Mouse (Mus musculus): ENCODE results near the gene Ctsf.
"Not testable (repeated sequence)": the region's sequence is repeated elsewhere in the genome, so short reads cannot be mapped to it uniquely, and the experiment has no call there.

The Ctsf gene

DNA sequence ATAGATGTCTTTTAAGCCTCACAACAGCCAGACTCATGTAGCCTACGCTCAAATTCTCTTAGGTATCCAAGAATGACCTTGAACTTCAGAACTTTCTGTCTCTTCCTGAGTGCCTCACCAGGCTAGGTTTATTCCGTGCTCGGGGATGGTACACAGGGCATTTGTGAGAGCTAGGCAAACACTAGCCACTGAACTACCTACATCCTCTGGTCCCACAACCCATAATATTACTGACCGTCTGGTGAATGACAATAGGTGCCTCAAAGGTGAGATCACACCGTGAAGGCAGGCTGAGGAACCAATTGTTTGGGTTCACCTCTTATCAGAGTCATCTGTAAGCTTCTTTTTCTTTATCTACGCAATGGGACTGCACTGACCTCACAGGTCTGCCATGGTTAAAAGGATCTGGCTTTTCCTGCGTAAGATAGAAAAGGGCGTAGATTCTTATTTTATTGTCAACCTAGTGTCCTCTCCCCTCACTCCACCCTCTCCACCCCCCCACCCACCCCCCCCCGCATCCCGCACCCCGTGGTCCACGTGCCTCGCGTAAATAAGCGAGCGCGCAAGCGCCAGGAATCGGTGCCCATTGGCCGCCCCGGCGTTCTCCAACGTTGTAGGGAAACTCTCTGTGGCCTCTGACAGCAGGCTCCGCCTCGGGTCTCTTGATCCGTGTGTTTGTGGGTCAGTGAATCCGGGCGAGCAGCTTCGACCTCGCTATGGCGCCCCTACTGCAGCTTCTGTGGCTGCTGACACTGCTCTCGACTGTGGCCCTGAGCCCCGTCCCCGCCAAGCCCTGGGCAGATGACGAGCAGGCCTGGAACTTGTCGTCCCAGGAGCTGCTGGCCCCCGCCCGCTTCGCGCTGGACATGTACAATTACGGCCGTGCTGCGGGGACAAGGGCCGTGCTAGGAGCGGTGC is at the start of gene Ctsf:
TSS of gene Ctsf (plus strand) at position 579 of the 918 bp plus-strand sequence.
- peak; percentile 88 for DNase-seq (ENCODE audit: low read depth, low spot score)

DNA sequence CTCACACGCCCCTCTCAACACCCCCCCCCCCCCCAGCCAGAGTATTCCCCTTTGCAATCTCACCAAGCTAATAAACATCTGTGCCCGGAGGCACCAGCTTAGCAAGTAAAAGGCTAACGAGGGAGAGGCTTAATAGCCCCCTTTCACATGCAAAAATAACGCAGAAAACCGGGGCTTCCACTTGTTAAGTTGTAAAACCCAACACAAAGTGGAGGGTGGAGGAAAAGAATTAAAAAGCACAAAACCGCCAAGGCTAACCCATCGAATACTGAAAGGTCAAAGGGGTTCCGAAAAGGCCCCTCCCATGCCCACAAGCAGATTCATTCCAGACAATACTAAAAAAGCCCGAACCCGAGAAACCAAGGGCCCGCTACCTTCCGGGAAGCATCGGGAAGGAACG is 44.6 kb upstream of the Ctsf start:
- DNase-seq (ENCODE audit: low read depth, low spot score), result no peak

DNA sequence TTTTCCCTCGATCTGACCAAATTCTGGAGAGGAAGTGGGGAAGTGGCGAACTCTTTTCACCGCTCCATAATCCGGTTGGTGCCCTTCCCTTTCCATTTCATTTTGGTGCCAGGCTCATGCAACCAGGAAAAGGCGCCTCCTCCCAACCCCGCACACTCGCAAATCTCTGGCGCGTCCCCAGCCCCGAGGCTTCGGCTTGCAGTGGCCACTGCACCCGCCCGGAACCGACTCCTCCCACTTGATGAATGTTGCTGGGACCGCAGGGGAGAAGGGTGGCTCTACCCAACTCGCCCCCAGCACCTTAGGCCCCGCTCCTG is 44.2 kb upstream of the Ctsf start:
- no peak for DNase-seq (ENCODE audit: low read depth, low spot score)

DNA sequence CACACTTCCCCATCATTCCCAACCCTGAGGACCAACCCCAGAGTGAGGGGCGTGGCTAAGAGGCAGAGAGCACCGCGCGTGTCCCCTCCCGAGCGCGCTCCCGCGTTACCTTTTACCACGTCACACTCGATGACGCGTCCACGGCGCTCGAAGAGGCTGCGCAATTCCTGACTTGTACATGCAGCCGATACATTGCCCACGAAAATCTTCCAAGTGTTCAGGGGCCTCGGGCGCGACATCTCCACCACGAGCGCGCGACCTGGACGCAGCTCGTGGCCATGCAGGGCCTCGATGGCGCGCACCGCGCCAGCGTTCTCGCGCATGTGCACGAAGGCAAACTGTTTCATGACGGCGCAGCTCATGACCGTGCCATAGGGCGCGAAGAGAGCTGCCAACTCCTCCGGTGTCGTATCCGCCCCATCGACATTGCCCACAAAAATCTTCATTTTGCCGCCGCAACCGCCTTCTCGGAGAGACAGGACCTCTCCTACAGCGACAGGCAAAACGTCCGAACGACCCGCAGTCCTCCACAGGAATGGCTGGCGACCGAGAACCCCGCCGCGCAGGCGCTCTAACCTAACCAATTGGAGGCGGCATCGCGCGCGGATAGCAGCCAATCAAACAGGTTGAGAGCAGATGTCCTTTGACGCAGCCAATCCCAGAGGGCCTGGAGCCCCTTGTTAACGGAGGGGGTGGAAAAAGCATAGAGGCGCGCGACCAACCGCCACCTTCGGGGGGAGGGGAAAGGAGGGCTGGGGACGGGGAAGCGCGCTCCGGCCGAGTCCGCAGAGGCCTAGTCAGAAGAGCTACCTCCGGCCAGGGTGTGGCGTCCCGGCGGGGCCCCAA is 43.6 kb upstream of the Ctsf start, which contains the start of the genes Gm21992 and Rbm14:
TSS of gene Gm21992 (minus strand) at position 550 of the 846 bp plus-strand sequence.
TSS of gene Rbm14 (minus strand) at position 572 of the 846 bp plus-strand sequence.
- DNase-seq (ENCODE audit: low read depth, low spot score), result peak; percentile 99

DNA sequence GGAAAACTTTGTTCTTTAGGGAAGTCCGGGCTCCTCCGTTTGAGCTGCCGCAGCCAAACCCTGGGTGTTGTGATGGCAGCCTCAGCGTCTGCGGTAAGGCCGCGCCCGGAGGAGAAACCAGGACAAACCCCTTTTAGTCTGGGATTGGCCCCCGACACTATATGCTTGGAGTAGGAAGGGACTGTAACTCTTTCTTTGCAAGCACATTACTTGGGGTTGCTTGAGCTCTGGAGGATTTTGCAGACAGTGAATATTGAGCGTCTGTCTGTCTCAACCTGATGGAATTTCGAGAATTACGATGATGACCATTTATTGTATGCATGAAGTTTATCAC is 43.1 kb upstream of the Ctsf start:
- DNase-seq (ENCODE audit: low read depth, low spot score), result no peak

DNA sequence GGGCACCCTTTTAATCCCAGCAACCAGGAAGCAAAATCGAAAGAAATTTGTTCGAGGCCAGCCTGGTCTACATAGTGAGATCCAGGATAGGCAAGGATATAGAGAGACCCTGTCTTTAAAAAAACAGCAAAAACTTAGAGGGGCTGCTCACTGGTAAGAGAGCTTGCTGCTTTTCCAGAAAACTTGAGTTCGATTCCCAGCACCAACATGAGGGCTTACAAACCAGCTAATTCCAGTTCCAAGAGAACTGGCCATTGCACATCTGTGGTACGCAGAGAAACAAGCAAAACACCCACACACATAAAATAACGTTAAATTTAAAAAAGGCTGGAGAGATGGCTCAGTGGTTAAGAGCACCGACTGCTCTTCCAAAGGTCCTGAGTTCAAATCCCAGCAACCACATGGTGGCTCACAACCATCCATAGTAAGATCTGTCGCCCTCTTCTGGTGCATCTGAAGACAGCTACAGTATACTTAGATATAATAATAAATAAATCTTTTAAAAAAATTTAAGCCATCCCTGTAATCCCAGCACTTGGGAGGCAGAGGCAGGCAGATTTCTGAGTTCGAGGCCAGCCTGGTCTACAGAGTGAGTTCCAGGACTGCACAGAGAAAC is 42.5 kb upstream of the Ctsf start:
- not testable (repeated sequence) for DNase-seq (ENCODE audit: low read depth, low spot score)

DNA sequence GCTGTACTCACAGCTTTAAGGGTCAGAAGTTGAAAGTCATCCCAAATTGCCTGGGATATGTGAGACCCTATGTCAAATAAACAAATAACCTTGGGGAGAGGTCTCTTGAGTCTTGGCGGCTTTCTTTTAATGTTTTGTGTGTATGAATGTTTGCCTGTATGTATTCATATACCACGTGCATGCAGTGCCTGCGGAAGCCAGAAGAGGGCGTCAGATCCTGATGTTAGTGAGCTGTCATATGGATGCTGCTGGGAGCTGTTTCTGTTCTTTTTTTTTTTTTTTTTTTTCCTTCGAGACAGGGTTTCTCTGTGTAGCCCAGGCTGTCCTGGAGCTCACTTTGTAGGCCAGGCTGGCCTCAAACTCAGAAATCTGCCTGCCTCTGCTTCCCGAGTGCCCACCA is 41.9 kb upstream of the Ctsf start:
- DNase-seq (ENCODE audit: low read depth, low spot score), result peak; percentile 29

DNA sequence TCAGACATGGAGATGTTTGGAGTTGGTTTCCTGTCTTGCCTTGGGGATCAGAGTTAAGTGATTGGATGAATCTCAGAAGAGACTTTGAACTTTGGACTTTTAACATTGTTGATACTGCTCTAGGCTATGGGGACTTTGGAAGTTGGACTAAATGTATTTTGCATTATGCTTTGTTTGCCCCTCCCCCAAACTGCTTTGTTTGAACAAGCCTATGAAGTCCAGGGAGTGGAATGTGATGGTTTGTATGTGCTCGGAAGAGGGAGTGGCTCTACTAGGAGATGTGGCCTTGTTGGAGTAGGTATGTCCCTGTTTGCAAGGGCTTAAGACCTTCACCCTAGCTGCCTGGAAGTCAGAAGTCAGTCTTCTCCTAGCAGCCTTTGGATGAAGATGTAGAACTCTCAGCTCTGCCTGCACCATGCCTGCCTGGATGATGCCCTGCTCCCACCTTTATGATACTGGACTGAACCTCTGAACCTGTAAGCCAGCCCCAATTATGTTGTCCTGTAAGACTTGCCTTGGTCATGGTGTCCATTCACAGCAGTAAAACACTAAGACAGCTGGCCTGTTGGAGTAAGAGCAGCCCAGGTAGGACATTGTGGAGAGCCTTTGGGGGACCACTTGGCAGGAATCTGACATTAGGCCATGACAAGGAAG is 37.6 kb upstream of the Ctsf start:
- no peak for DNase-seq (ENCODE audit: low read depth, low spot score)

DNA sequence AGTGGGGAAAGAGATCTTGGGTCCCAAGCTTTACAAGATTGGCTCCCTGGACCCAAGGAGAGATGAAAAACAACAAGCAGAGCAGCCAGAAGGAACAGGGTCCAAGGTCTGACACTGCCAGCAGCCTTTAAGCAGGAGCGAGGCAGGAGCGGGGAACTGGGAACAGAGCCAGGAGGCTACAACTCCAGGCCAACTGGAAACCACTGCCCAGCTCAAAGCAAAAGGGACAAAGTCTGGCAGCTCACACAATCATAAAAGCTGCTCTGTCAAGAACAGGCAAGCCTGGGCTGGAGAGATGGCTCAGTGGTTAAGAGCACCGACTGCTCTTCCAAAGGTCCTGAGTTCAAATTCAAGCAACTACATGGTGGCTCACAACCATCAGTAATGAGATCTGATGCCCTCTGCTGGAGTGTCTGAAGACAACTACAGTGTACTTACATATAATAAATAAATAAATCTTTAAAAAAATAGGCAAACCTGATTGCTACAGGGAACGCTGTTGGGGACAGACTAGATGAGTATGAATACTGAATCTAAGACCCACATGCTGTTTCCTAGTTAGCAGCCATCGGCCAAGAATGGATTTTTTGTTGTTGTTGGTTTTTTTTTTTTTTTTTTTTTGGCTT is 34.1 kb upstream of the Ctsf start:
- DNase-seq (ENCODE audit: low read depth, low spot score), result no peak

DNA sequence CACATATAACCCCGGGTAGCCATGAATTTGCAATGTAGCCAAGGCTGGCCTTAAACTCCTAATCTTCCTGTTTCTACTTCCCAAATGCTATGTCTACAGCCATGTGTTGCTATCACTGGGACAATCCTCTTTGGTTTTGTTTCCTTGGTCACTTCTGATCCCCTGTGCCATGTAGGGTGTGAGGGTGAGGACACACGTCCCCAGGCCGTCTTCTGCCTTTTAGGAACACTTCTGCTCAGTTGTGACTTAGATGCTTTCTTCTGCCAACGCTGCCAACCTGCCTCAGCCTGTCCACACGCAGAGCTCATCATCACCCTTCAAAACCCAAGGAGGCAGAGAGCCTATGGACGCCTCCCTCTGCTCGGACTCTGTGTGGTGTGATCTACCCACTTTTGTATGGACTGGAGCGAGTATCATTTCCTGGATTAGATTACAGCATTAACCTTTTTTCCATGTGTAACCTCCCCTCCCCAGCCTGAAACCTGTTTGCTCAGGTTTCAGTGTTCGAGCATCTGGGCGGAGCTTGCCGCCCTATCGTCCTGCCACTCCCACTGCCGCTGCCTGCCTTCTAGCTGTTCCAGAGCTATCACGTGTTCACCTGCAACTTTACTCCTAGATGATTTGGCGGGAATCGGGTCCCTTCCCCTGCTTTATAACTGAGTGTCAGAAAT is 26.4 kb upstream of the Ctsf start:
- DNase-seq (ENCODE audit: low read depth, low spot score), result no peak

DNA sequence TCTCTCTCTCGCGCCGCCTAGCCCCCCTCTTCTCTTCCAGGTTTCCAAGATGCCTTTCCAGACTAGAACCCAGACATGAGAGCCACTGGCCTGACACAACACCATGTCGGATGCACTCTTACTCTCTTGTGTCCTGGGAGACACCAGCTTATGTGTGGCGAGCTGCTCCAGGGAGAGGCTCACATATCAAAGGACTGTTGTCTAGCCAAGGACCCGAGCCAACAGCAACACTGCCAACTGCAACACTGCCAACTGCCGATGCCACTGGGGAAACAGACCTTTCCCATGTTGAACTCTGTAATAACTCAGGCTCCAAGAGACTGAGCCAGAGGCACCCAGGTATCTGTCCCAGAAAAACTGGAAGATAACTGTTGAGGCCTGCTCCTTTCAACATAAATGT is 25.8 kb upstream of the Ctsf start:
- no peak for DNase-seq (ENCODE audit: low read depth, low spot score)

DNA sequence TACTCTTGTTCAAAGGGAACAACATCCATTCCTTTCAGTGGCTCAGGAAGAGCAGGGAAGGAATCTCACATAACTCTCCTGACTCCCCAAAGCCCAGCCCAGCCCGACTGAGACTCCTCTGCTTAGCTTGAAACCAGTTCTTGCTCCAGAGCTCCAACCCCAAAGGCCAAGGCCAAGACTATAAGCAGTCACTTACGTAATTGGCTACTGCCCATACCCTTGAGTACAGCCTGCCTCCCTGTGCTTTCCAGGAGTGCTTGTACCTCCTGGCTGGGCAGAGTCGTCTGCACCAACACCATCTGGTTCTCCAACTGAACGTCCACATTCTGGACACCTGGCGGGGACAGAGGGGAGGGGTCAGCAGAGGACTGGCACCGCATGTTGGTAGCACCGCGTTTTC is 21.0 kb upstream of the Ctsf start:
- DNase-seq (ENCODE audit: low read depth, low spot score), result no peak

DNA sequence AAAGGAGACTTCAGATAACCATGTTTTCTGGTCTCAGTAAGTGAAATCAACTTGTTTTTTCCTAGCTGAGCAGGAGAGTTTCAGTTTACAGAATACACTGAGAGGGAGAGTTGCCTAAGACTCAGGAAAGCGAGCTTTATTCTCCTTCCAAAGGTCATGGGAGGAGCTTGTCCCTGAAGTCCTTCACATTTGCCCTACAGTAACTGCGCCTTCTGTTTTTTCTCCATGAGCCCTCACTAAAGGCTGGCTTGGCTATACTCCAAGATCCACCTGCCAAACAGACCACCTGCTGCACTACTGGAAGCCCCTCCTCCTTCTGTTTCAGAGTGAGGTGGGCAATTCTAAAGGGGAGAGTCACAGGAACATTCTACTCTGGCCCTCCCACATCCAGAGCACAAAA is 18.8 kb upstream of the Ctsf start:
- DNase-seq (ENCODE audit: low read depth, low spot score), result no peak

DNA sequence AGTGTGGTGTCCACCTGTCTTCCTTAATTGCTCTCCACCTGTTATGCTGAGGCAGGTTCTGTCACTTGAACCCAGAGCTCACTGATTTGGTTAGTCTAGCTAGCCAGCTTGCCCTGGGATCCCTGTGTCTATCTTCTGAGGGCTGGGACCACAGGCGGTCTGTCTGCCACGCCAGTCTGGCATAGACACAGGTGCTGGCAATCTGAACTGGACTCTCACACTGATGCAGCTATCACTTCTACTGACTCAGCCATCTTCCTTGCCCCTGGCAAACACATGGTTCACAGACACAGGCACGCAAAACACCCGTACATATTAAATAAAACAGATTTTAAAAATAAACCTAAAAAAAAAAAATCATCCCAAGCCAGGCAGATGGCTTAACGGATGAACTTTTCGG is 17.9 kb upstream of the Ctsf start:
- DNase-seq (ENCODE audit: low read depth, low spot score), result no peak

DNA sequence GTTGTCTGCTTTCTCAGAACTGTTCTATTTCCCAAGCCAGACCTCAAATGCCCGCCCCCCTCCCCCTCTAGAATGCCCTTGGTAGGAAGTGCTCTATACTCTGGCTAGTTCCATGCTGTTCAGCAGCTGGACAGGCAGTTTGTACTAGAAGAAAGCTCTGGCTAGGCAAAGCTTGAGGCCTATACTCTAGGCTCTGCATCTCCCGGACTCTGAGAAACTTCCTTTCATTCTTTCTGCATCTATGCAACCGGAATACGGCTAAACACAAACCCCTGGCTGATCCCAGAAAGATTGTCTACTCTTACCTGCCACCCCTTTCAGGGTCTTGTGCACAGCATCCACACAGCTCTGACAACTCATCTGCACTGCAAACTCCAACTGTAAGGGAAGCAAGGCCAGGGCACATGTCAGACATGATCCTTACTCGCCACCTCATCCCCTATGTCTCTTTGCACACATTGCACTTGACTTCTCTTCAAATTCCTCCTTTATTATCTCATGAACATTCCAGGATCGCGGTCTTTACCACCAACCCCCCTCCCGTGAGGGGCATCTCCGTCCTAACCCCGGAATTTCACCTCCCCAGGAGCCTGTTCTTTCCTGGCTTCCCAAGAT is 16.3 kb upstream of the Ctsf start:
- DNase-seq (ENCODE audit: low read depth, low spot score), result no peak

DNA sequence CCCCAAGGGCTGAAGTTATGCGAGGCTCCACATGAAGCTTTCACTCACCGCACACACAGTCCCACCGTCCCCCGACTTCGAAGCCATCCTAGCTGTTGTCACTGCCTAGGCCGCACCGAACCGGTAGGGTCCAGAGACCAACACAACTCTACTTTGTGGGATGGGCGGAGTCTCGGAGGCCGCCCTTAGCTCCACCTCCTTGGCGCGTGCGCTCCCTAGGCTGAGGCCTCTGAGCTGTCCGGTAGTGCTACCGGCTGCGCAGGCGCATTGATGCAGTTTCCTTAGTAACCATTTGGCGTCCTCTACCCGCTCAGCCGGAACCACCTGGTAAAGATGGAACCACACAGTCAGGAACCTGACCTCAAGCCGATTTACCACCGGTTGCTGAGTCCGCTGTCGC is 15.8 kb upstream of the Ctsf start, which contains the start of the genes Ccs and Ccdc87:
TSS of gene Ccs (minus strand) at position 184 of the 400 bp plus-strand sequence.
TSS of gene Ccdc87 (plus strand) at position 218 of the 400 bp plus-strand sequence.
- DNase-seq (ENCODE audit: low read depth, low spot score), result peak; percentile 96

DNA sequence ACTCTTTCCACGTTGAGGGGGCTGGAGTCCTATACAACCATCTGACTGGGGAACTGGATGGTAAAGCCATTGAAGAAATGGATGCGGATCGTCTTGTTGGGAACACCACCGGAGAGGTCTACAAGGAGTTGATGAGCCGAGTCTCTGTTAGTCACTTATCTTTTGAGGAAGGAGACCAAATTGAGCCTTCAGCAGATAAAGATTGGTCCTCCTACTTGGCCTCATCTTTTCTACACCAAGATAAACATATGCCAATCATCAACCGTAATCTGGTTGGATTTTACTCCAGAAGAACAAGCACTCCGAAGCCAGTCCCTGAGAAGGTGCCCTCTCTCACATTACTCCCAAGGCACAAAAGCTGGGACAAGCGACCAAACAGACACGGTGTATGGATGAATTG is 14.1 kb upstream of the Ctsf start:
- DNase-seq (ENCODE audit: low read depth, low spot score), result no peak

DNA sequence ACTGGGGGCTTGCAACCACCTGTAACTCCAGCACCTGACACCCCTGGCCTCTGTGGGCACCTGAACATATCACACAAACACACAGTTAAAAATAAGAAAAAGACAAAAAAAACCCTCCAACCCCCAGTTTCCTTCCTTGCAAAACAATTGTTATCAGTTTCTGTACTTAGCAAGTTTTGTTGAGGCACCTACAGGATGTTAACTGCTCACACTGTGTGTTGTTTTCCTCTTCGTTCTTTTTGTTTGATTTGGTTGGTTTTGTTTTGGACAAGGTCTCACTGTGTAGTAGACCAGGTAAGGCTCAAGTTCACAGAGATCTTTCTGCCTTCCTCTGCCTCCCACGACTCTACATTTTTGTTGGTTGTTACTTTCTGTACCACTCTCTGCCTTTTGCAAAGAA is 12.3 kb upstream of the Ctsf start:
- no peak for DNase-seq (ENCODE audit: low read depth, low spot score)

DNA sequence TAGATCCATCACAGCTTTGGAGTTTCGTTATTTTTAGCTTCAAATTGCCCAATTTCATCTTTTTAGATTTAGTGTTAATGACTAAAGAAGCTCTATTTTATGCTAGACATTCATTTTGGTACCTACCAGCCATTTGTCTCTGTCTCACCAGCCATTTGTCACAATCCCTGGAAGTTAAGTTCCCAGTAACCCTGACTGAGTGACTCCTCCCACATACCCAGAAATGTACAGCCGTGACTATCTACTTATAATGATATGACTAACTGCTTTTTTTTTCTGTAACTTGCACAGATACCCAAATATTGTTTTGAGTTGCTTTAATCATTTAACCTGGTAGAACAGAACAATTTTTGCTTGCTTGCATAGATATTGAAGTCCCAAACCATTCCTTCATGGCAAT is 9.1 kb upstream of the Ctsf start:
- DNase-seq (ENCODE audit: low read depth, low spot score), result no peak

DNA sequence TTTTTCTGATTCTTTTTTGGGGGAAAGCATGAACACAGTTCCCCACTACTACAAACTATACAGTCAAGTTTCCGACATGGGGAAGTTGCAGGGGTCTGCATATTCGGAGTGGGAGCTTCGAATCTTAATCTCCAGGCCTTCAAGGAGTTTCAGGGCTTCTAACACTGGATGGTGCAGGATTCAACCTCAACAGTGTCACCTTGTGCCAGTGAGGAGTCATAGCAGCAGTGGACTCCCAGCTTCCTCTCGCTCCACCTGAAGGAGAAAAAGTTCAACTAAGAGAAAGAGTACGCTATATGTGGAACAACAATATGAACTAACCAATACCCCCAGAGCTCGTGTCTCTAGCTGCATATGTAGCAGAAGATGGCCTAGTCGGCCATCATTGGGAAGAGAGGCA is 7.4 kb upstream of the Ctsf start:
- peak; percentile 29 for DNase-seq (ENCODE audit: low read depth, low spot score)
